Mouse (Mus musculus) ES-E14 (cell line): ENCODE data around the gene Gm11037.

ENCODE experiments used
- HCFC1 ChIP-seq: IDR thresholded peaks from 2 replicates; pipeline ENCODE4 v1.6.1; 2012; ENCODE audit warnings: low read length, inconsistent platforms, borderline replicate concordance; ENCODE audit not compliant: insufficient read depth
- MAFK ChIP-seq: IDR thresholded peaks from 2 replicates; pipeline ENCODE4 v1.6.1; 2014; ENCODE audit warnings: mild to moderate bottlenecking, low read depth, low read length, inconsistent platforms; ENCODE audit not compliant: insufficient read depth

GRCm38 (mm10) chr2:131175945-131176309 lies 42.6 kb downstream of the Gm11037 start:
- TF ChIP-seq HCFC1 (no peak), MAFK (no peak)
